Mouse (Mus musculus) v-Abl transformed pro-B cells (cell line): Measurements from ENCODE around the gene Arfip2.

Experiments
- in situ Hi-C, 2 experiments: fragments of 400-800 bp; cut with MboI; formaldehyde crosslinking; loops; one replicate each; pipeline ENCODE4 v1.15.1; 2025; ENCODE audit not compliant: unreplicated experiment in 2 of 2

Gene Arfip2

DNA sequence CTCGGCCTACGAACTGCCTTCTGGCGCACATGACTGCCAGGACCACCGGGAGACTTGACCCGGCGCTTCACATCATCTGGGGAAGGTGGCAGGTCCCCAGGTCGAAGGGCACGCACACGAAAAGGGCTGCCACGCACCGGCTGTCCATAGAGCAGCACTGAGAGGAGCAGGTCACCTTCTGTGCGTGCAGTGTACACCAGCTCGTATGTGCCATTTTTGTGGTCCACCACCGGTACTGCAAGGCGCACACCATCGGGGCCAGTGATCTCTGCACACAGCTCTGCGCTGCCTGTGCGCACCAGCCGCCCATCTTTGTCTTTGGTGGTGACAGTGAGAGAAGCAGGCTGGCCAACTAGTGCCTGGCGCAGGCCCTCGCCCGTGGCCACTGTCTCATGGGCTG lies 22.4 kb downstream of the Arfip2 start:
- in situ Hi-C loops = loop anchor here in 1 of 2 experiments (25.0 kb wide), 1 partner anchor 206 kb away; the partner anchor contains the start of genes Cnga4 and Fam160a2

- in situ Hi-C loops = loop anchor here in 1 of 2 experiments (25.0 kb wide), 1 partner anchor 204 kb away; the partner anchor contains the start of genes Cnga4 and Fam160a2
Observed at GRCm38 (mm10) chr7:105616561-105616960, 23.7 kb downstream of the Arfip2 start.

DNA sequence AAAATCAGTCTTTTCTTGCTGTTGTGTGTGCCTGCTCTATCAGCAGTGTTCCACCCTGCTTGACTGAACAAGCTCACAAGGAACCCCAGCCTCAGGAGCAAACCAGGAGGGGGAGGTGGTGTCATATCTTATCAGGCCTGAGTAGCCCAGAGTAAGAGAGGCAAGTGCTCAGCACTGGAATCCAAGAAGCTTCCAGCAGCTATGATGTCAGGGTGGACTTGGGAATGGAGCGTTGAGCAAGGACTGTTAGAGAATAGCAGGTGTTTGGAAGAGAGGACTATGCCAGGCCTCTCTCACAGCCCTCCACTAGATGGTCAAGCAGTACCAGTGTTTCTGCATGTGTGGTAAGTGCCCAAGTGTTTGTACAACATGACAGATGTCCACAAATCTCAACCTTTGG lies 24.5 kb downstream of the Arfip2 start:
- in situ Hi-C loops = loop anchor here in 1 of 2 experiments (25.0 kb wide), 1 partner anchor 203 kb away; the partner anchor contains the start of genes Cnga4 and Fam160a2

DNA sequence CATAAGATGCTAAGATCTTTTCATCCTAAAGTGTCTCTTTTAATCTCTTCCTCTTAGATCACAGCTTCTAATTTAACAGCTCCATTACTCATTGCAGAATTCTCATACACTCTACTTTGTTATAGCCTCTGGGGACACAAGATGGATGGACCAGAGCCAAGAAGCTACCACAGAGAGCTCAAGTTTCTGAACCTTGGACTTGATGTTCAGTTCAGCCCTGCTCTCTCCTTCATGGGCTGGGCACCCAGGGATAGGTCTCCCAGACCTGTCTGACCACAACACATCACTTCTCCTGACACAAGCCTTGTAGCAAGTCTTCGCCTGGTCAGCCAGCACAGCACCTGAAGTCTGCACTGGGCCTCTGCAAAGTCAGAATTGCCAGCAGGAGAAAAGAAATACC lies 25.8 kb downstream of the Arfip2 start:
- in situ Hi-C loops = loop anchor here in 1 of 2 experiments (25.0 kb wide), 1 partner anchor 202 kb away; the partner anchor contains the start of genes Cnga4 and Fam160a2

GRCm38 (mm10) chr7:105611767-105612166 lies 28.4 kb downstream of the Arfip2 start:
- in situ Hi-C loops = loop anchor here in 1 of 2 experiments (25.0 kb wide), 1 partner anchor 199 kb away; the partner anchor contains the start of genes Cnga4 and Fam160a2

DNA sequence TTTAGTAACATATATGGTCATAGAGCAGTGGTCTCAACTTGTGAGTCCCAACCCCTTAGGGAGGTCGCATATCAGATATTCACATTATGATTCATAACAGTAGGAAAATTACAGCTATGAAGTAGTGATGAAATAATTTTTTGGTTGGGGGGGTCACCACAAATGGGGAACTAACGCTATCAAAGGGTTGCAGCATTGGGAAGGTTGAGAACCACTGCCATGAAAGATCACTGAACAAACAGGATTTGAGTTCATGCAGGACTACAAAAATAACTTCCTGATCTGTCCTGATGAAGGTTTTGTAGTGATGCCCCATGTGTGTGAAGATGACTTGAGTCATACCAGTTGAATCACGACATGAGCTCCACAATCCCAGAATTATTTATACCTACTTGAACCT lies 31.7 kb downstream of the Arfip2 start:
- in situ Hi-C loops = loop anchor here (5.0 to 25.0 kb wide), 3 partner anchors 71 to 196 kb away; partner anchors contain the start of genes Cnga4 (in 1 of the 2) and Fam160a2 (in 1 of the 2)

GRCm38 (mm10) chr7:105602860-105603623 lies 37.2 kb downstream of the Arfip2 start:
- in situ Hi-C loops = loop anchor here (5.0 to 25.0 kb wide), 3 partner anchors 66 to 191 kb away; partner anchors contain the start of genes Cnga4 (in 1 of the 2) and Fam160a2 (in 1 of the 2)

DNA sequence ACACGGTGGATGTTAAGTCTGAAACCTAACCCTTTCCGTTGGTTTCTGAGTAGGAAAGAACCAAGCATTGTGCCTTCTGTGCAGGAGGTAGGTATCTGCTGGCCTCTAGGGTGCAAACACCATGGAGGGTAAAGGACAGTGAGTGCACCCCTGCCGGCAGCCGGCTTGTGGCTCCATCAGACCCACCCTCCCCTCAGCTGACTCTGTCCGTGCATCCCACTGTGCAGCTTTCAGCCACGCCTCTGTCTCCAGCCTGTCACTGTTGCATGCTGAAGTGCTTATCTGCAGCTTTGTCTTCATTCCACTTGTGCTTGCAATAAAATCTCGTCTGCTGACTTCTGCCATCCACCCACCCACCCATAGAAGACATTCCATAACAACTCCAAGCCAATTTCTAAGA lies 50.1 kb downstream of the Arfip2 start:
- in situ Hi-C loops = no loop called here

- in situ Hi-C loops = no loop called here
Observed at GRCm38 (mm10) chr7:105588325-105588912, 51.8 kb downstream of the Arfip2 start.
